Mouse (Mus musculus) thymus, postnatal 4 days (tissue): Measurements from ENCODE around the gene Tmem19.
"Not testable (repeated sequence)": the region's sequence is repeated elsewhere in the genome, so short reads cannot be mapped to it uniquely, and the experiment has no call there.

ENCODE experiments used
- DNase-seq: peaks from one replicate; pipeline ENCODE4 v3.0.0; 2021

Gene Tmem19

GRCm38 (mm10) chr10:115348131-115348530 lies 14.2 kb downstream of the Tmem19 start:
- DNase-seq, result no peak

GRCm38 (mm10) chr10:115346444-115346843 lies 15.9 kb downstream of the Tmem19 start:
- no peak for DNase-seq

GRCm38 (mm10) chr10:115342771-115343425 lies 19.4 kb downstream of the Tmem19 start:
- no peak for DNase-seq

- DNase-seq, result no peak
Measured at GRCm38 (mm10) chr10:115339820-115340328, 22.4 kb downstream of the Tmem19 start.

- no peak for DNase-seq
Measured at GRCm38 (mm10) chr10:115336901-115337300, 25.4 kb downstream of the Tmem19 start.

GRCm38 (mm10) chr10:115333528-115333927 lies 28.8 kb downstream of the Tmem19 start:
- no peak for DNase-seq

- DNase-seq, result no peak
Measured at GRCm38 (mm10) chr10:115332997-115333396, 29.3 kb downstream of the Tmem19 start.

GRCm38 (mm10) chr10:115332420-115332952 lies 29.8 kb downstream of the Tmem19 start:
- no peak for DNase-seq

- DNase-seq, result no peak
Measured at GRCm38 (mm10) chr10:115329010-115329530, 33.2 kb downstream of the Tmem19 start.

- peak; percentile 61 for DNase-seq
Measured at GRCm38 (mm10) chr10:115328514-115328913, 33.8 kb downstream of the Tmem19 start.

GRCm38 (mm10) chr10:115323295-115323694 lies 39.0 kb downstream of the Tmem19 start:
- peak; percentile 83 for DNase-seq

GRCm38 (mm10) chr10:115321317-115322035 lies 40.8 kb downstream of the Tmem19 start:
- DNase-seq, result no peak

GRCm38 (mm10) chr10:115318388-115318787 lies 43.9 kb downstream of the Tmem19 start:
- not testable (repeated sequence) for DNase-seq

GRCm38 (mm10) chr10:115316313-115316712 lies 46.0 kb downstream of the Tmem19 start:
- DNase-seq, result no peak

- peak; percentile 100 for DNase-seq
Measured at GRCm38 (mm10) chr10:115315473-115316171, 46.7 kb downstream of the Tmem19 start, which contains the start of gene Rab21. Gene Rab21, minus strand, starts transcription at chr10:115315594.

GRCm38 (mm10) chr10:115314582-115315452 lies 47.5 kb downstream of the Tmem19 start:
- peak; percentile 67 for DNase-seq

- no peak for DNase-seq
Measured at GRCm38 (mm10) chr10:115314287-115314581, 48.1 kb downstream of the Tmem19 start.

- no peak for DNase-seq
Measured at GRCm38 (mm10) chr10:115313641-115314286, 48.5 kb downstream of the Tmem19 start.

- no peak for DNase-seq
Measured at GRCm38 (mm10) chr10:115312732-115313131, 49.6 kb downstream of the Tmem19 start.

- DNase-seq, result peak; percentile 30
Measured at GRCm38 (mm10) chr10:115312194-115312593, 50.1 kb downstream of the Tmem19 start.

- DNase-seq, result peak; percentile 26
Measured at GRCm38 (mm10) chr10:115311263-115311965, 50.9 kb downstream of the Tmem19 start.
